Mouse (Mus musculus) myocyte (in vitro differentiated cells): ENCODE results near the gene Pwwp2b. TPM values are rescaled to one million over a fixed set of nuclear protein-coding genes. Genes with fewer than 3 reads are reported as not detected.

Experiments
- H3K27me3 ChIP-seq: one replicate; pipeline ENCODE4 v1.6.1; 2011; ENCODE audit not compliant: control insufficient read depth, insufficient read depth, insufficient read length
- H3K36me3 ChIP-seq: one replicate; pipeline ENCODE4 v1.6.1; 2011; ENCODE audit not compliant: control insufficient read depth, insufficient read depth
- H3K4me2 ChIP-seq: one replicate; pipeline ENCODE4 v1.6.1; 2011; ENCODE audit warnings: low read depth, control low read depth
- H3K4me3 ChIP-seq: one replicate; pipeline ENCODE4 v1.5.1; 2011; ENCODE audit warnings: mild to moderate bottlenecking, control low read depth, moderate library complexity
- H3K79me2 ChIP-seq: one replicate; pipeline ENCODE4 v1.6.1; 2011; ENCODE audit not compliant: control insufficient read depth, insufficient read depth
- H3ac ChIP-seq: one replicate; pipeline ENCODE4 v1.6.1; 2011; ENCODE audit not compliant: control insufficient read depth, insufficient read length
- CEBPB ChIP-seq: IDR thresholded peaks from 2 replicates; pipeline ENCODE4 v1.6.1; 2011; ENCODE audit warnings: mild to moderate bottlenecking, moderate library complexity; ENCODE audit not compliant: poor library complexity, insufficient read depth, severe bottlenecking
- E2F4 ChIP-seq: IDR thresholded peaks from one replicate; pipeline ENCODE4 v1.6.1; 2011; ENCODE audit warnings: mild to moderate bottlenecking, control low read depth, moderate library complexity; ENCODE audit not compliant: insufficient read depth
- MAX ChIP-seq: IDR thresholded peaks from one replicate; pipeline ENCODE4 v1.6.1; 2011; ENCODE audit warnings: low read depth, mild to moderate bottlenecking, control low read depth
- MYOD1 ChIP-seq, 3 experiments: IDR thresholded peaks; one replicate each; pipeline ENCODE4 v1.6.1; 2011; ENCODE audit warnings: control low read depth in 2 of 3, low read depth in 2 of 3, mild to moderate bottlenecking in 2 of 3, moderate library complexity in 1 of 3; ENCODE audit not compliant: insufficient read length in 2 of 3, control insufficient read depth in 1 of 3
- MYOG ChIP-seq, 3 experiments: IDR thresholded peaks; one replicate each; pipeline ENCODE4 v1.6.1; 2011; ENCODE audit warnings: control low read depth in 2 of 3, low read depth in 2 of 3, mild to moderate bottlenecking in 2 of 3; ENCODE audit not compliant: insufficient read length in 2 of 3, control insufficient read depth in 1 of 3, insufficient read depth in 1 of 3
- POLR2A ChIP-seq: IDR thresholded peaks from one replicate; pipeline ENCODE4 v1.6.1; 2011; ENCODE audit warnings: low read depth, mild to moderate bottlenecking, control low read depth, moderate library complexity; ENCODE audit not compliant: insufficient read length
- POLR2AphosphoS2 ChIP-seq: IDR thresholded peaks from one replicate; pipeline ENCODE4 v1.6.1; 2011; ENCODE audit warnings: low read depth, control low read depth; ENCODE audit not compliant: insufficient read length
- REST ChIP-seq: IDR thresholded peaks from one replicate; pipeline ENCODE4 v1.6.1; 2011; ENCODE audit warnings: mild to moderate bottlenecking, control low read depth, moderate library complexity; ENCODE audit not compliant: insufficient read depth, insufficient read length
- SRF ChIP-seq: IDR thresholded peaks from one replicate; pipeline ENCODE4 v1.6.1; 2011; ENCODE audit warnings: low read depth; ENCODE audit not compliant: control insufficient read depth, insufficient read length
- TCF12 ChIP-seq: IDR thresholded peaks from one replicate; pipeline ENCODE4 v1.6.1; 2011; ENCODE audit warnings: mild to moderate bottlenecking, control low read depth; ENCODE audit not compliant: poor library complexity, insufficient read depth, severe bottlenecking
- TCF3 ChIP-seq: IDR thresholded peaks from one replicate; pipeline ENCODE4 v1.6.1; 2011; ENCODE audit warnings: low read depth, control low read depth; ENCODE audit not compliant: insufficient read length
- USF1 ChIP-seq: IDR thresholded peaks from one replicate; pipeline ENCODE4 v1.6.1; 2011; ENCODE audit warnings: low read depth, mild to moderate bottlenecking, control low read depth, moderate library complexity
- polyA plus RNA-seq: library from polyadenylated mRNA; unstranded; fragments of >200 nt; fragmentation: generic; extraction: Trizol; gene quantifications from one replicate; pipeline ENCODE4 v1.2.1, GENCODE M21; 2012; ENCODE audit warnings: missing spikeins

Pwwp2b gene
- polyA plus RNA-seq, 1 experiment, result 9.6 TPM

- no peak for TF ChIP-seq REST
- TF ChIP-seq USF1, result no peak
- no peak for TF ChIP-seq CEBPB
- no peak for TF ChIP-seq E2F4
- no peak for TF ChIP-seq TCF12
- no peak for TF ChIP-seq SRF
- no peak for TF ChIP-seq MYOG (IDR thresholded peaks at IDR 0.05; ENCODE audit: control insufficient read depth in 1 of 3, insufficient read depth in 1 of 3, insufficient read length in 2 of 3, low read depth in 2 of 3)
- no peak for TF ChIP-seq POLR2AphosphoS2
- no peak for TF ChIP-seq POLR2A
- TF ChIP-seq MYOD1 (IDR thresholded peaks at IDR 0.05; ENCODE audit: control insufficient read depth in 1 of 3, insufficient read length in 2 of 3, low read depth in 2 of 3), result no peak
- TF ChIP-seq MAX, result no peak
- no peak for TF ChIP-seq TCF3
- Histone ChIP-seq H3ac (no peak overlapping the region), H3K4me2 (peak overlapping the region; percentile 78), H3K4me3 (peak overlapping the region; percentile 54), H3K79me2 (no peaks in the 10 kb centered on the region), H3K36me3 (no peaks in the 10 kb centered on the region), H3K27me3 (no peaks in the 10 kb centered on the region)
These were observed 36.5 kb upstream of the Pwwp2b start for GRCm38 (mm10) chr7:139211761-139212160.

GRCm38 (mm10) chr7:139212754-139213745, 35.2 kb upstream of the Pwwp2b start, which contains the start of the genes Lrrc27 and Stk32c:
Gene Lrrc27 (plus strand): TSS chr7:139212988.
Gene Stk32c (minus strand): TSS chr7:139213307.
- no peak within 1 kb of the TSS for H3ac ChIP-seq
- peak within 1 kb of the TSS; percentile 78 for H3K4me2 ChIP-seq
- H3K27me3 ChIP-seq, result no peaks in the 10 kb centered on the region
- no peaks in the 10 kb centered on the region for H3K36me3 ChIP-seq
- no peaks in the 10 kb centered on the region for H3K79me2 ChIP-seq
- H3K4me3 ChIP-seq, result peak within 1 kb of the TSS; percentile 54
- TF ChIP-seq MYOG (IDR thresholded peaks at IDR 0.05; ENCODE audit: control insufficient read depth in 1 of 3, insufficient read depth in 1 of 3, insufficient read length in 2 of 3, low read depth in 2 of 3) (peak in 2 of 3 experiments; percentile 20 to 25), E2F4 (no peak), POLR2AphosphoS2 (peak; percentile 75), MYOD1 (IDR thresholded peaks at IDR 0.05; ENCODE audit: control insufficient read depth in 1 of 3, insufficient read length in 2 of 3, low read depth in 2 of 3) (no peak), SRF (no peak), POLR2A (peak; percentile 65)

GRCm38 (mm10) chr7:139213751-139214150, 34.5 kb upstream of the Pwwp2b start:
- H3K79me2 ChIP-seq, result no peaks in the 10 kb centered on the region
- H3K27me3 ChIP-seq, result no peaks in the 10 kb centered on the region
- H3K36me3 ChIP-seq, result no peaks in the 10 kb centered on the region
- peak overlapping the region; percentile 77 for H3K4me2 ChIP-seq
- peak overlapping the region; percentile 54 for H3K4me3 ChIP-seq
- no peak overlapping the region for H3ac ChIP-seq
- no peak for TF ChIP-seq REST
- TF ChIP-seq TCF3, result no peak
- no peak for TF ChIP-seq MYOG (IDR thresholded peaks at IDR 0.05; ENCODE audit: control insufficient read depth in 1 of 3, insufficient read depth in 1 of 3, insufficient read length in 2 of 3, low read depth in 2 of 3)
- TF ChIP-seq CEBPB, result no peak
- no peak for TF ChIP-seq MAX
- no peak for TF ChIP-seq POLR2AphosphoS2
- no peak for TF ChIP-seq E2F4
- no peak for TF ChIP-seq MYOD1 (IDR thresholded peaks at IDR 0.05; ENCODE audit: control insufficient read depth in 1 of 3, insufficient read length in 2 of 3, low read depth in 2 of 3)

GRCm38 (mm10) chr7:139214160-139214559, 34.1 kb upstream of the Pwwp2b start:
- no peak overlapping the region for H3ac ChIP-seq
- H3K79me2 ChIP-seq, result no peaks in the 10 kb centered on the region
- H3K4me2 ChIP-seq, result no peak overlapping the region
- peak overlapping the region; percentile 54 for H3K4me3 ChIP-seq
- no peaks in the 10 kb centered on the region for H3K27me3 ChIP-seq
- H3K36me3 ChIP-seq, result no peaks in the 10 kb centered on the region
- TF ChIP-seq POLR2A, result no peak
- no peak for TF ChIP-seq CEBPB
- no peak for TF ChIP-seq MYOG (IDR thresholded peaks at IDR 0.05; ENCODE audit: control insufficient read depth in 1 of 3, insufficient read depth in 1 of 3, insufficient read length in 2 of 3, low read depth in 2 of 3)
- TF ChIP-seq POLR2AphosphoS2, result no peak
- TF ChIP-seq SRF, result no peak
- no peak for TF ChIP-seq USF1
- TF ChIP-seq MAX, result no peak
- TF ChIP-seq REST, result no peak
- no peak for TF ChIP-seq TCF3
- no peak for TF ChIP-seq MYOD1 (IDR thresholded peaks at IDR 0.05; ENCODE audit: control insufficient read depth in 1 of 3, insufficient read length in 2 of 3, low read depth in 2 of 3)
- TF ChIP-seq E2F4, result no peak
- no peak for TF ChIP-seq TCF12
